Mouse (Mus musculus): ENCODE measurements around the gene Kcnt2.

Kcnt2 gene

GRCm38 (mm10) chr1:140245876-140246597 lies at the start of gene Kcnt2:
Gene Kcnt2 (plus strand): TSS chr1:140246158.
- DNase-seq (ENCODE audit: low read depth, low spot score), result no peak

- DNase-seq (ENCODE audit: low read depth, low spot score), result no peak
Measured at GRCm38 (mm10) chr1:140205329-140205728, 40.6 kb upstream of the Kcnt2 start.

- DNase-seq (ENCODE audit: low read depth, low spot score), result no peak
Measured at GRCm38 (mm10) chr1:140225221-140225620, 20.7 kb upstream of the Kcnt2 start.

GRCm38 (mm10) chr1:140226673-140227072 lies 19.3 kb upstream of the Kcnt2 start:
- no peak for DNase-seq (ENCODE audit: low read depth, low spot score)

GRCm38 (mm10) chr1:140245465-140245864 lies 493 bp upstream of the Kcnt2 start:
- peak; percentile 45 for DNase-seq (ENCODE audit: low read depth, low spot score)

- no peak for DNase-seq (ENCODE audit: low read depth, low spot score)
Measured at GRCm38 (mm10) chr1:140264696-140265095, 18.7 kb downstream of the Kcnt2 start.

GRCm38 (mm10) chr1:140266047-140266446 lies 20.1 kb downstream of the Kcnt2 start:
- DNase-seq (ENCODE audit: low read depth, low spot score), result no peak

- DNase-seq (ENCODE audit: low read depth, low spot score), result no peak
Measured at GRCm38 (mm10) chr1:140266643-140267286, 20.8 kb downstream of the Kcnt2 start.

- DNase-seq (ENCODE audit: low read depth, low spot score), result no peak
Measured at GRCm38 (mm10) chr1:140267288-140267687, 21.3 kb downstream of the Kcnt2 start.

GRCm38 (mm10) chr1:140273624-140274023 lies 27.7 kb downstream of the Kcnt2 start:
- no peak for DNase-seq (ENCODE audit: low read depth, low spot score)

- no peak for DNase-seq (ENCODE audit: low read depth, low spot score)
Measured at GRCm38 (mm10) chr1:140275813-140276212, 29.9 kb downstream of the Kcnt2 start.

GRCm38 (mm10) chr1:140293140-140293539 lies 47.2 kb downstream of the Kcnt2 start:
- DNase-seq (ENCODE audit: low read depth, low spot score), result no peak

GRCm38 (mm10) chr1:140295482-140295881 lies 49.5 kb downstream of the Kcnt2 start:
- DNase-seq (ENCODE audit: low read depth, low spot score), result peak; percentile 16

GRCm38 (mm10) chr1:140304244-140304643 lies 58.3 kb downstream of the Kcnt2 start:
- no peak for DNase-seq (ENCODE audit: low read depth, low spot score)

GRCm38 (mm10) chr1:140305344-140305743 lies 59.4 kb downstream of the Kcnt2 start:
- no peak for DNase-seq (ENCODE audit: low read depth, low spot score)

- DNase-seq (ENCODE audit: low read depth, low spot score), result no peak
Measured at GRCm38 (mm10) chr1:140306339-140306738, 60.4 kb downstream of the Kcnt2 start.

- DNase-seq (ENCODE audit: low read depth, low spot score), result no peak
Measured at GRCm38 (mm10) chr1:140310739-140311138, 64.8 kb downstream of the Kcnt2 start.

- no peak for DNase-seq (ENCODE audit: low read depth, low spot score)
Measured at GRCm38 (mm10) chr1:140325088-140325487, 79.1 kb downstream of the Kcnt2 start.

GRCm38 (mm10) chr1:140326709-140327108 lies 80.8 kb downstream of the Kcnt2 start:
- DNase-seq (ENCODE audit: low read depth, low spot score), result no peak

GRCm38 (mm10) chr1:140333702-140334101 lies 87.7 kb downstream of the Kcnt2 start:
- no peak for DNase-seq (ENCODE audit: low read depth, low spot score)

- DNase-seq (ENCODE audit: low read depth, low spot score), result no peak
Measured at GRCm38 (mm10) chr1:140338417-140338816, 92.5 kb downstream of the Kcnt2 start.

- no peak for DNase-seq (ENCODE audit: low read depth, low spot score)
Measured at GRCm38 (mm10) chr1:140339368-140339767, 93.4 kb downstream of the Kcnt2 start.

GRCm38 (mm10) chr1:140364787-140365186 lies 118.8 kb downstream of the Kcnt2 start:
- no peak for DNase-seq (ENCODE audit: low read depth, low spot score)

Data from brain, embryonic 18.5 days (tissue).